Mouse (Mus musculus) 3T3-L1 (cell line): Measurements from ENCODE around the gene Anxa1.
A peak's percentile ranks its signal among the peaks of the same experiment; 100 is the strongest.

Source experiments
- DNase-seq: peaks from one replicate; pipeline ENCODE4 v3.0.0-alpha.2; 2015; ENCODE audit warnings: low read depth, low spot score

Anxa1 gene

GRCm38 (mm10) chr19:20390455-20390994, at the start of gene Anxa1:
TSS of gene Anxa1 (minus strand) at chr19:20390944.
- DNase-seq, result peak; percentile 95

DNA sequence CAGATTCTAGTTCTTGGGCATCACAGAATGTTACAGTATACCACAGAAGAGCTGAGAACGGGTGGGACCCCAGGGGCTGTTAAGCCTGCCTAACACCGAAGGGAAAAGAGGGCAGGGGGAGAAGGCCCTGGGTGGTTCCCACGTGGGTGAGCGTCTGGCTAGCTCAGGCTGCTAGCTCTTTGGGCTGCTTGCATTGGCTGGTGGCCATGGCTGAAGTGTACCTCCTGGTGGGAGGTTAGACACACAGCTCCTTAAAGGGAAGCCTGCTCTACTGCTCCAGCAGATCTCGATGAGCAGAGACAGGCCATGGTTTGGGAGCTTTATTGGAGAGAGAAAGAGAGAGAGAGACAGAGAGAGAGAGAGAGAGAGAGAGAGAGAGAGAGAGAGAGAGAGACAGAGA, 46.3 kb upstream of the Anxa1 start:
- DNase-seq, result peak; percentile 48

DNA sequence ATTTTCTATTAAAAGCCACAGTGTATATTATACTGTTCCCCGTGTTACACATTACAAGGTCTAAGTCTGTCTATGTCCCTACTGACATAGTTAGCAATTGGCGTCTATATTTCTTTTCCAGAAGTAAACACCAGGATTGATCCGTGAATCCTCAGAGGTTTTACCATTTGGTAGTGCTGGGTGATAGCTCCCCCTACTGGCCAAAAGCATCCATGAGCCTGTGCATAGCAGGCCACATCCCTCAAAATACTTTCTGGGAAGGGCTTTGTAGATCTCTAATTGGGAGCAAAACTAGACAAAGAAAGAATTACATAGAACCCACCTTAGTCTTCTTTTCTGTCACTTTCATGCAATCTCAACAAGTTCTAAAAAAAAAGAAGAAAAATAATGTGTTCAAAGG, 43.8 kb upstream of the Anxa1 start:
- DNase-seq, result peak; percentile 92

DNA sequence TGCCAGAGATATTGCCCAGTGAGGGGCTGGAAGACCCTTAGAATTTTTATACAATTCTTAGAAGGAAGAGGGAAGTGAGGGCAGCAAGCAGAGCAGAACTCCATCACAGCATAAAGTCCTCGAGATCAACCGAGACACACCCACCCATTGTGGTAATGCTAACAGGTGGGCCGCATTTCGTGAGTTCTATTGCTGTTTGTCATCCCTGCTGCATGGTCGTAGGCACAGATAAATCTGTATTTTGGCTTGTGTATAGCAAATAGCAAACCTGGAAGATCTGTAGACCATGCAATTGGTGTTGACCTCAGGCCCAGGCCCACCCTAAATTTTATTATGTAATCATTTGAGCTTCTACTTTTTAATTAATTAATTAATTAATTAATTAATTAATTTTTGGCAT, 43.2 kb upstream of the Anxa1 start:
- DNase-seq, result no peak

GRCm38 (mm10) chr19:20426443-20427161, 35.9 kb upstream of the Anxa1 start:
- DNase-seq, result no peak

DNA sequence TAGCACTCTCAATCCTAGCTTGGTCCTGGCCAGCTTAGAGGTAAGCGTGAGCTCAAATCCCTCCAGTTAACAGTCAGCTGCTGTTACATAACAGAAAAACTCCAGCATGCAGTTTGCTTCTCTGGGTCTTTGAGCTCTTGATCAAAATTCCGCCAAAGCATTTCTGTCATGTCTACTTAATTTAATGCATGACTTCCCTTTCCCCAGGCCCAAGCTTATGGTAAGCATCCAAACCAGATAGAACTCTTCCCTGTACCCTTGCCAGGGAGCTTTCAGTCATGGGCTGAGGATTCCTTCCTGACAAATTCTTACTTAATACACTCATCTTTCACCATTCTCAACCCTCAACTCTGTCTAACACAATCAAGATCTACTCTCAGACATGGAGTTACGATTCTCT, 20.5 kb upstream of the Anxa1 start:
- no peak for DNase-seq

GRCm38 (mm10) chr19:20409541-20410528, 19.1 kb upstream of the Anxa1 start:
- DNase-seq, result no peak

DNA sequence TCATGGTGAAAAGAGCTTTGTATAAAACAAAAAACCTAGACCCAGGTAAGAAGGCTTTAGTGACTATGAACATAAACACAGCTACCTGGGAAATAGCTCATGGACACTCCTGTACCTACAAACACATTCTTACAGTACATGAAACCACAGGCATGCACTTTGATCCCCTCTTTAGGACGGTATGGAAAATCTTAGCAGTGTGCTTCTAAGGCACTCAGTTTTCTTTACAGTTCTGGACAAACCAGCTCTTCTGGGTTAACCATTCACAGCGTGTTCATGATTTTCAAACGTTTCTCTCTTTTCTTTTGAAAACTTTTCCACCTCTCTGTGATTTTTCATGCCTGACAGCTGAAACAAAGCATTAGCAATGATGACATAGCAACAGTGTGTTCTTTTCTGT, 15.7 kb upstream of the Anxa1 start:
- DNase-seq, result no peak

GRCm38 (mm10) chr19:20405015-20405414, 14.3 kb upstream of the Anxa1 start:
- peak; percentile 69 for DNase-seq

GRCm38 (mm10) chr19:20403740-20404139, 13.0 kb upstream of the Anxa1 start:
- DNase-seq, result no peak

GRCm38 (mm10) chr19:20403219-20403618, 12.5 kb upstream of the Anxa1 start:
- no peak for DNase-seq

DNA sequence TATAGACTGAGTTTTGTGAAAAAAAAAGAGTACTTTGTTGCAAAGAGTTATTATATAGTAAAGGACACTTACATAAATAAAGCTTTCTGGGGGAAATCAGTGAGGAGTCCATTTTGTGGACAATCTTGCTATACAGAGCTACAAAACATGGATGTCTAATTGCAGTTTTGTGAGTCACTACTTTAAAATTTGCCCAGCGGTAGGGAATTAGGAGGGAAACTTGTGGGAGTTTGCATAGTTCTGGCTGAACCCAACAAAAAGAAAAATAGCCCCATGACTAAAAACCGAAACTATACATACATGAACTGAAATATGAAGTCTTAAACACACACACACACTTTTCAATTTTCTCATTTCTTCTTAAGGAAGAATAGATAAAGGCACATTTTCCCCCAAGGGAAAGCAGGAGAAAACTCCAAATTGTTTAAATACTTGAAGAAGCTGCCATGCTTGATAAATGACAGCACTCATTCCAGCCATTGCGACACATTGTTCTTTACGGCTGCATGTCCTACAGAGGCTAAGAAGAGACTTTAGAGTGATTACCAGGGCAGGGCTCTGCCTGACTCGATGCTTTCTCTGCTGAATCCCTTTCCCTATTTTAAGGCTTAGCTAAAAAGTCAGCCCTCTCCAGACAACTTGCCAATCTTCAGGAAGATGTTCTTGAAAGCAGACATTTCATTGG, 11.9 kb upstream of the Anxa1 start:
- DNase-seq, result peak; percentile 83

DNA sequence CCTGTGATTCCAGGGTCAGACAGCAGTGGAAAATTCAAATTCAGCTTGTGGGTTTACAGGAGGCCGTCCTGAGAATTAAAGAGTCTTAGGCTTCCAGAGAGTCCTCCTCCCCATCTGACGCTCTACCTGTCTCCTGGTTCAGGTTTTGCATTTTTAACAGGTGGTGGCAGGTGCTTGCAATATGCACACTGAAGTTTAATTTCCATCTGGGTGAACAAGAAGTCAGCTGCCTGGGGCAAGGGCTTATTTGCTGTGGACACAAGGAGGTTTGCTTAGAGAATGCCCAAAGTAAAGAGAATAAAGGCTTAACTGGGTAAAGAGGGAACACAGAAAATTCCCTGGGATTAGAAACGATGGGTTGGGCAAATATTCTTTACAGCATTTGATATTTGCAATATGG, 11.2 kb upstream of the Anxa1 start:
- no peak for DNase-seq

GRCm38 (mm10) chr19:20399187-20399586, 8.4 kb upstream of the Anxa1 start:
- DNase-seq, result peak; percentile 76

DNA sequence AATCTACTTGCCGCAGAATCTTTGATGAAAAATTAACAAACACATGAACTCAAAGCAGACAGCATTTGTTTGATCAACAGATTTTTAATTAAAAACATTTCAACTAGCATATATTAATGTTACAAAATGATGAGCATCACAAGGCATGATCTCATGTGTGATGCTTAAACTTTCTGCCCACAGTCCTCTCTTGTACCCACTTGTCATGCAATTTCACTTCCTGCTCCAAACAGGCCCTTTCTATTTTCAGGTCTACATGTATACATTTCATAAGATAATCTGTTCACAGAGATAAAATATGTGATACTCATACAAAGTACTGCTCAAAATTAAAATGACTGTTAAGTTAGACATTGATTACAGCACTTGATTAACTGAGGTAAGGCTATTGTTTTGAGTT, 6.3 kb upstream of the Anxa1 start:
- no peak for DNase-seq

GRCm38 (mm10) chr19:20393556-20394274, 3.0 kb upstream of the Anxa1 start:
- DNase-seq, result peak; percentile 99

- DNase-seq, result peak; percentile 81
Measured at GRCm38 (mm10) chr19:20389723-20390122, 1.0 kb downstream of the Anxa1 start.

DNA sequence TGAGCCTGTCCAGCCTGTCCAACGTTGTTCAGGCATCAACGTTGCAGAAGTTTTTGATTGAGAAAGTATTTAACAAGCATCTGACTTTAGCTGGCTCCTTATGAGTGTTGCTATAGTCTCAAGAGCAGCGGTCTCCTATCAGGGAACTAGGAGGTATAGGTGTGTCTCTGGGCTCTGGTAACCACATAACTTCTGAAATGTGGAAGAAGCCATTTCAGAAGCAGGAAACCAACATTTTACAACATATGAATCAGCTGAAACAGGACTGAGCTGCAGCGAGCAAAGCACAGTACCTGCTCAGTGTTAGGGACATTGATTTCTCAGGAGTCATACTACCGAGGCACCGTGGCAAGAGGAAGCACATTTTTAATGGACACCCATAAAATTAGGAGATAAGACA, 1.5 kb downstream of the Anxa1 start:
- peak; percentile 49 for DNase-seq

DNA sequence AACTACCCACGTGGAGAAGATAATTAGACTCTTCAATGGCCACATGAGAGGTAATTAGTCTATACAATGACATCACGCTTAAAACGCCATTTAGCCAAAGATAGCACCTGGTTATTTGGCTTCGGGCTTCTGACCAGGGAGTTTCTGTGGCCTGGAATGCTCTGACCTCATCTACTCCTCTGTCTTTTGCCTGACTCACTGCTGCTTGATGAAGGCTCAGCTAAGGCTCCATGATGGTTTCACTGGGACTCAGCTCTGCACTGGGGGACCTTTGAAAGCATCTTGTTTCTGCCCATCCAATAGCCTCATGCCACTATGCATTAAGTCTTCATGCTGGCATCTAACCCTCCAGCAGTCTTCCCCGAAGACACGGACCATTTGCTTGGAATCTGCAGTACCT, 2.5 kb downstream of the Anxa1 start:
- peak; percentile 75 for DNase-seq

- peak; percentile 48 for DNase-seq
Measured at GRCm38 (mm10) chr19:20386296-20386695, 4.4 kb downstream of the Anxa1 start.

GRCm38 (mm10) chr19:20385645-20386044, 5.1 kb downstream of the Anxa1 start:
- DNase-seq, result peak; percentile 53
